Mouse (Mus musculus) liver, postnatal 0 days (tissue): ENCODE results near the gene Themis2. TPM values are rescaled to one million over a fixed set of nuclear protein-coding genes. Genes with fewer than 3 reads are reported as not detected.
"Not testable (repeated sequence)": the region's sequence is repeated elsewhere in the genome, so short reads cannot be mapped to it uniquely, and the experiment has no call there.

ENCODE experiments used
- ATAC-seq: fragments of 200-750 bp; cut with Nextera tagmentation; 2 replicates; pipeline ENCODE4 v1.8.0; 2017; ENCODE audit warnings: mild to moderate bottlenecking, moderate library complexity
- DNase-seq: peaks from one replicate; pipeline ENCODE4 v3.0.0-alpha.2; 2016
- H3K27ac ChIP-seq: fragments of 300-500 bp; sonication (generic); 2 replicates; pipeline ENCODE4 v1.5.1; 2014; ENCODE audit warnings: antibody characterized with exemption, moderate library complexity, mild to moderate bottlenecking, low read depth
- H3K27me3 ChIP-seq: fragments of 300-500 bp; sonication (generic); 2 replicates; pipeline ENCODE4 v1.6.1; 2014; ENCODE audit warnings: low read length, control low read depth, mixed read lengths; ENCODE audit not compliant: insufficient read depth
- H3K36me3 ChIP-seq: fragments of 300-500 bp; sonication (generic); replicated peaks from 2 replicates; pipeline ENCODE4 v1.6.1; 2014; ENCODE audit warnings: mild to moderate bottlenecking, control low read depth, low read length, moderate library complexity, mixed read lengths; ENCODE audit not compliant: insufficient read depth
- H3K4me1 ChIP-seq: fragments of 300-500 bp; sonication (generic); 2 replicates; pipeline ENCODE4 v1.6.1; 2014; ENCODE audit warnings: antibody characterized with exemption, mild to moderate bottlenecking, control low read depth; ENCODE audit not compliant: insufficient read depth
- H3K4me2 ChIP-seq: fragments of 300-500 bp; sonication (generic); 2 replicates; pipeline ENCODE4 v1.6.1; 2014; ENCODE audit warnings: low read depth, mild to moderate bottlenecking, low read length, moderate library complexity, mixed read lengths
- H3K4me3 ChIP-seq: fragments of 300-500 bp; sonication (generic); 2 replicates; pipeline ENCODE4 v1.5.1; 2014; ENCODE audit warnings: low read depth, low read length
- H3K9ac ChIP-seq: fragments of 300-500 bp; sonication (generic); replicated peaks from 2 replicates; pipeline ENCODE4 v1.6.1; 2014; ENCODE audit warnings: mild to moderate bottlenecking, moderate library complexity
- H3K9me3 ChIP-seq: fragments of 300-500 bp; sonication (generic); 2 replicates; pipeline ENCODE4 v1.6.1; 2016; ENCODE audit warnings: mild to moderate bottlenecking, control low read depth, low read length, mixed read lengths
- CTCF ChIP-seq: sonication (generic); IDR thresholded peaks from 2 replicates; pipeline ENCODE4 v1.5.1; 2016; ENCODE audit warnings: antibody characterized with exemption, low read depth
- EP300 ChIP-seq: IDR thresholded peaks from 2 replicates; pipeline ENCODE4 v1.6.1; 2016; ENCODE audit warnings: antibody characterized with exemption, low read depth, mild to moderate bottlenecking
- WGBS: fragments of 180-500 bp; shearing (Covaris S2); extraction: QIAGEN DNeasy Blood & Tissue Kit; methylation state at CpG from one replicate; pipeline ENCODE4 v1.1.7; 2014; ENCODE audit not compliant: insufficient replicate concordance; 5-methylcytosine and 5-hydroxymethylcytosine counted together
- polyA plus RNA-seq: library from polyadenylated mRNA; unstranded; fragments of >200 nt; fragmentation: Nextera tagmentation; extraction: Ambion mirVana; gene quantifications from 2 replicates; pipeline ENCODE4 v1.2.1, GENCODE M21; 2015

Themis2 gene
- polyA plus RNA-seq, 1 experiment from 2014 or later, result 3.1 TPM

GRCm38 (mm10) chr4:132802171-132802637, 6.0 kb upstream of the Themis2 start:
- Histone ChIP-seq H3K27ac (peak overlapping the region; percentile 87), H3K27me3 (no peaks in the 10 kb centered on the region), H3K4me1 (peaks cover 23% of the 10 kb centered on the region), H3K4me2 (peak overlapping the region; percentile 69), H3K9ac (peak overlapping the region; percentile 65), H3K36me3 (no peaks in the 10 kb centered on the region), H3K9me3 (no peaks in the 10 kb centered on the region), H3K4me3 (peak overlapping the region; percentile 41)
- DNase-seq, result peak; percentile 43
- 25% methylated on average over 16 of the region's 16 CpGs for WGBS
- peak; percentile 39; the same call in 1 of the 2 replicates for ATAC-seq
- no peak for TF ChIP-seq EP300

GRCm38 (mm10) chr4:132801176-132802077, 5.2 kb upstream of the Themis2 start:
- H3K4me2 ChIP-seq, result peak overlapping the region; percentile 69
- H3K36me3 ChIP-seq, result no peaks in the 10 kb centered on the region
- WGBS, result 58% methylated on average over 18 of the region's 18 CpGs
- peak overlapping the region; percentile 87 for H3K27ac ChIP-seq
- H3K4me3 ChIP-seq, result peak overlapping the region; percentile 41
- H3K9ac ChIP-seq, result peak overlapping the region; percentile 65
- TF ChIP-seq EP300 (peak; percentile 79), CTCF (no peak)
- no peaks in the 10 kb centered on the region for H3K27me3 ChIP-seq
- H3K9me3 ChIP-seq, result no peaks in the 10 kb centered on the region
- peaks cover 26% of the 10 kb centered on the region for H3K4me1 ChIP-seq
- ATAC-seq (peak; percentile 69), DNase-seq (no peak)

- WGBS, result 80% methylated on average over 4 of the region's 4 CpGs
- H3K9ac ChIP-seq, result no peak overlapping the region
- H3K4me3 ChIP-seq, result no peak overlapping the region
- no peak for TF ChIP-seq EP300
- TF ChIP-seq CTCF, result no peak
- DNase-seq, result no peak
- no peaks in the 10 kb centered on the region for H3K9me3 ChIP-seq
- H3K36me3 ChIP-seq, result no peaks in the 10 kb centered on the region
- no peak for ATAC-seq
- H3K27me3 ChIP-seq, result peaks cover 9% of the 10 kb centered on the region; the same call in 1 of the 2 replicates
- no peak overlapping the region for H3K4me2 ChIP-seq
- no peak overlapping the region for H3K27ac ChIP-seq
- H3K4me1 ChIP-seq, result peaks cover 24% of the 10 kb centered on the region; the same call in 1 of the 2 replicates
These were observed 3.7 kb upstream of the Themis2 start for GRCm38 (mm10) chr4:132799845-132800244.

- not testable (repeated sequence) for H3K36me3 ChIP-seq, H3K27ac ChIP-seq, H3K4me3 ChIP-seq, H3K27me3 ChIP-seq, H3K9ac ChIP-seq, H3K9me3 ChIP-seq, H3K4me2 ChIP-seq, ATAC-seq, DNase-seq
- WGBS, result 83% methylated on average over 3 of the region's 3 CpGs
- peaks cover 26% of the 10 kb centered on the region; the same call in 1 of the 2 replicates for H3K4me1 ChIP-seq
These were observed 2.5 kb upstream of the Themis2 start for GRCm38 (mm10) chr4:132798666-132799065.

- no peaks in the 10 kb centered on the region for H3K36me3 ChIP-seq
- peaks cover 26% of the 10 kb centered on the region; the same call in 1 of the 2 replicates for H3K4me1 ChIP-seq
- no peak for ATAC-seq
- no peaks in the 10 kb centered on the region for H3K9me3 ChIP-seq
- 0 out of 2 replicates have a peak overlapping the region, but pooled peaks have one; percentile 23 for H3K27ac ChIP-seq
- H3K27me3 ChIP-seq, result peaks cover 9% of the 10 kb centered on the region; the same call in 1 of the 2 replicates
- DNase-seq, result no peak
- H3K4me2 ChIP-seq, result no peak overlapping the region
- WGBS, result 24% methylated on average over 4 of the region's 4 CpGs
- no peak overlapping the region for H3K4me3 ChIP-seq
- no peak overlapping the region for H3K9ac ChIP-seq
- TF ChIP-seq CTCF (0 out of 2 replicates have a peak, but pooled peaks have one; percentile 8), EP300 (no peak)
These were observed 1.8 kb upstream of the Themis2 start for GRCm38 (mm10) chr4:132798028-132798427.

GRCm38 (mm10) chr4:132797461-132797860, 1.3 kb upstream of the Themis2 start:
- peaks cover 9% of the 10 kb centered on the region; the same call in 1 of the 2 replicates for H3K27me3 ChIP-seq
- H3K9ac ChIP-seq, result no peak overlapping the region
- H3K4me2 ChIP-seq, result no peak overlapping the region
- H3K9me3 ChIP-seq, result no peaks in the 10 kb centered on the region
- TF ChIP-seq CTCF, result no peak
- TF ChIP-seq EP300, result no peak
- no peak for DNase-seq
- peaks cover 23% of the 10 kb centered on the region; the same call in 1 of the 2 replicates for H3K4me1 ChIP-seq
- H3K36me3 ChIP-seq, result no peaks in the 10 kb centered on the region
- H3K4me3 ChIP-seq, result no peak overlapping the region
- H3K27ac ChIP-seq, result 0 out of 2 replicates have a peak overlapping the region, but pooled peaks have one; percentile 18
- ATAC-seq, result no peak
- 48% methylated on average over 1 of the region's 1 CpGs for WGBS
